Mouse (Mus musculus) heart, embryonic 14.5 days (tissue): Measurements from ENCODE around the gene Atp8b5. TPM values are rescaled to one million over a fixed set of nuclear protein-coding genes. Genes with fewer than 3 reads are reported as not detected.

Experiments
- ATAC-seq: fragments of 200-750 bp; cut with Nextera tagmentation; 2 replicates; pipeline ENCODE4 v1.8.0; 2017; ENCODE audit warnings: low read depth, moderate TSS enrichment; ENCODE audit not compliant: insufficient number of reproducible peaks, insufficient read depth, low FRiP score
- H3K27ac ChIP-seq, 2 experiments: fragments of 200-500 bp in 1 of 2; fragments of 300-500 bp in 1 of 2; sonication (generic) in 1 of 2; replicated peaks in 1 of 2; 2 replicates each; pipeline ENCODE4 v1.5.1; 2012 to 2014; ENCODE audit warnings: low read depth in 2 of 2, low read length in 2 of 2, control low read depth in 1 of 2, mild to moderate bottlenecking in 1 of 2, mixed read lengths in 1 of 2; ENCODE audit not compliant: control insufficient read depth in 1 of 2, insufficient read depth in 1 of 2
- H3K27me3 ChIP-seq: fragments of 300-500 bp; sonication (generic); 2 replicates; pipeline ENCODE4 v1.6.1; 2014; ENCODE audit warnings: mild to moderate bottlenecking, low read length, control low read depth; ENCODE audit not compliant: control insufficient read depth, insufficient read depth
- H3K36me3 ChIP-seq: fragments of 300-500 bp; sonication (generic); 2 replicates; pipeline ENCODE4 v1.6.1; 2014; ENCODE audit warnings: mild to moderate bottlenecking, control low read depth, low read length, mixed read lengths; ENCODE audit not compliant: control insufficient read depth, insufficient read depth
- H3K4me1 ChIP-seq, 2 experiments: fragments of 200-500 bp in 1 of 2; fragments of 300-500 bp in 1 of 2; sonication (generic) in 1 of 2; 2 replicates each; pipeline ENCODE4 v1.6.1; 2012 to 2014; ENCODE audit warnings: low read length in 2 of 2, control low read depth in 1 of 2, mixed read lengths in 1 of 2; ENCODE audit not compliant: control insufficient read depth in 2 of 2, insufficient read depth in 2 of 2
- H3K4me2 ChIP-seq: fragments of 300-500 bp; sonication (generic); 2 replicates; pipeline ENCODE4 v1.6.1; 2014; ENCODE audit warnings: mild to moderate bottlenecking, low read length
- H3K4me3 ChIP-seq, 2 experiments: fragments of 200-500 bp in 1 of 2; fragments of 300-500 bp in 1 of 2; sonication (generic) in 1 of 2; 2 replicates each; pipeline ENCODE4 v1.5.1; 2012 to 2014; ENCODE audit warnings: low read length in 2 of 2, mild to moderate bottlenecking in 2 of 2, control low read depth in 1 of 2, low read depth in 1 of 2, moderate library complexity in 1 of 2; ENCODE audit not compliant: control insufficient read depth in 1 of 2, insufficient read depth in 1 of 2
- H3K9ac ChIP-seq: fragments of 300-500 bp; sonication (generic); 2 replicates; pipeline ENCODE4 v1.6.1; 2014; ENCODE audit warnings: mild to moderate bottlenecking, low read length
- H3K9me3 ChIP-seq: fragments of 300-500 bp; sonication (generic); 2 replicates; pipeline ENCODE4 v1.6.1; 2016; ENCODE audit warnings: low read length, control low read depth; ENCODE audit not compliant: control insufficient read depth
- WGBS: fragments of 180-500 bp; shearing (Covaris S2); extraction: QIAGEN DNeasy Blood & Tissue Kit; methylation state at CpG from one replicate; pipeline ENCODE4 v1.1.7; 2014; 5-methylcytosine and 5-hydroxymethylcytosine counted together
- polyA plus RNA-seq: library from polyadenylated mRNA; unstranded; fragments of >200 nt; fragmentation: Nextera tagmentation; extraction: Ambion mirVana; gene quantifications from 2 replicates; pipeline ENCODE4 v1.2.1, GENCODE M21; 2014

Gene Atp8b5
- polyA plus RNA-seq, 1 experiment from 2014 or later = 0.20 TPM

- Histone ChIP-seq H3K4me3 (no peak overlapping the region), H3K27ac (peak overlapping the region; percentile 20 to 97; a peak in 3 of 4 replicates), H3K27me3 (no peaks in the 10 kb centered on the region), H3K9me3 (no peaks in the 10 kb centered on the region), H3K4me2 (no peak overlapping the region), H3K9ac (0 out of 2 replicates have a peak overlapping the region, but pooled peaks have one; percentile 35), H3K36me3 (no peaks in the 10 kb centered on the region), H3K4me1 (peaks cover 47 to 57% of the 10 kb centered on the region in 2 experiments)
- no peak for ATAC-seq
- WGBS = 87% methylated on average over 10 of the region's 10 CpGs
Observed at GRCm38 (mm10) chr4:43401486-43401885, 134.5 kb downstream of the Atp8b5 start.

GRCm38 (mm10) chr4:43402212-43402611 lies 135.3 kb downstream of the Atp8b5 start:
- Histone ChIP-seq H3K4me2 (no peak overlapping the region), H3K4me3 (no peak overlapping the region), H3K4me1 (peaks cover 48 to 64% of the 10 kb centered on the region in 2 experiments), H3K27ac (no peak overlapping the region), H3K36me3 (no peaks in the 10 kb centered on the region), H3K9me3 (no peaks in the 10 kb centered on the region), H3K9ac (peak overlapping the region; percentile 32; the same call in 1 of the 2 replicates), H3K27me3 (no peaks in the 10 kb centered on the region)
- no peak for ATAC-seq
- WGBS = 57% methylated on average over 9 of the region's 9 CpGs

- no peak overlapping the region for H3K4me2 ChIP-seq
- no peaks in the 10 kb centered on the region for H3K27me3 ChIP-seq
- no peak overlapping the region for H3K27ac ChIP-seq
- H3K4me1 ChIP-seq = peaks cover 41 to 56% of the 10 kb centered on the region in 2 experiments
- 91% methylated on average over 10 of the region's 10 CpGs for WGBS
- no peak overlapping the region for H3K4me3 ChIP-seq
- H3K9me3 ChIP-seq = no peaks in the 10 kb centered on the region
- no peaks in the 10 kb centered on the region for H3K36me3 ChIP-seq
- ATAC-seq = no peak
- H3K9ac ChIP-seq = no peak overlapping the region
Observed at GRCm38 (mm10) chr4:43404697-43405096, 137.7 kb downstream of the Atp8b5 start.

- peak overlapping the region; percentile 45 to 55 for H3K4me3 ChIP-seq
- H3K4me2 ChIP-seq = peak overlapping the region; percentile 76
- H3K27ac ChIP-seq = peak overlapping the region; percentile 52 to 72
- H3K36me3 ChIP-seq = no peaks in the 10 kb centered on the region
- H3K9ac ChIP-seq = peak overlapping the region; percentile 78
- H3K27me3 ChIP-seq = no peaks in the 10 kb centered on the region
- H3K4me1 ChIP-seq = peaks cover 26 to 39% of the 10 kb centered on the region in 2 experiments
- H3K9me3 ChIP-seq = no peaks in the 10 kb centered on the region
- WGBS = 2% methylated on average over 28 of the region's 28 CpGs
- ATAC-seq = peak; percentile 96
Observed at GRCm38 (mm10) chr4:43406162-43406971, 139.4 kb downstream of the Atp8b5 start.

GRCm38 (mm10) chr4:43407071-43407920 lies 140.3 kb downstream of the Atp8b5 start:
- Histone ChIP-seq H3K4me1 (peaks cover 19 to 30% of the 10 kb centered on the region in 2 experiments), H3K27me3 (no peaks in the 10 kb centered on the region), H3K4me3 (peak overlapping the region; percentile 45 to 55; a peak in 3 of 4 replicates), H3K9ac (peak overlapping the region; percentile 78), H3K4me2 (peak overlapping the region; percentile 76), H3K36me3 (no peaks in the 10 kb centered on the region), H3K9me3 (no peaks in the 10 kb centered on the region), H3K27ac (peak overlapping the region; percentile 20 to 72)
- ATAC-seq = no peak
- 56% methylated on average over 12 of the region's 12 CpGs for WGBS

- Histone ChIP-seq H3K9ac (no peak overlapping the region), H3K27me3 (no peaks in the 10 kb centered on the region), H3K4me3 (no peak overlapping the region), H3K36me3 (peaks cover 39% of the 10 kb centered on the region), H3K4me1 (peaks cover 8 to 19% of the 10 kb centered on the region in 2 experiments; a peak in 3 of 4 replicates), H3K4me2 (no peak overlapping the region), H3K9me3 (no peaks in the 10 kb centered on the region), H3K27ac (no peak overlapping the region)
- ATAC-seq = no peak
- 89% methylated on average over 14 of the region's 14 CpGs for WGBS
Observed at GRCm38 (mm10) chr4:43414761-43415160, 147.8 kb downstream of the Atp8b5 start.

GRCm38 (mm10) chr4:43415221-43416070 lies 148.5 kb downstream of the Atp8b5 start:
- peaks cover 39% of the 10 kb centered on the region for H3K36me3 ChIP-seq
- H3K27ac ChIP-seq = no peak overlapping the region
- no peak overlapping the region for H3K4me2 ChIP-seq
- peaks cover 8 to 24% of the 10 kb centered on the region in 2 experiments; a peak in 3 of 4 replicates for H3K4me1 ChIP-seq
- no peaks in the 10 kb centered on the region for H3K9me3 ChIP-seq
- ATAC-seq = no peak
- H3K4me3 ChIP-seq = no peak overlapping the region
- 83% methylated on average over 29 of the region's 29 CpGs for WGBS
- H3K9ac ChIP-seq = no peak overlapping the region
- no peaks in the 10 kb centered on the region for H3K27me3 ChIP-seq
